Mouse (Mus musculus) heart, adult 18-20 months (tissue): ENCODE measurements around the gene Mybph. TPM values are rescaled to one million over a fixed set of nuclear protein-coding genes. Genes with fewer than 3 reads are reported as not detected.
A peak's percentile ranks its signal among the peaks of the same experiment; 100 is the strongest.

Experiments
- DNase-seq, 2 experiments: peaks; one replicate each; pipeline ENCODE4 v3.0.0; 2021 to 2022; ENCODE audit warnings: mixed read lengths in 1 of 2
- total RNA-seq, 2 experiments: library from RNA; stranded (reverse); gene quantifications; 2 replicates each; pipeline ENCODE4 v1.2.3; 2021

Gene Mybph
- total RNA-seq, 2 experiments from 2014 or later = not detected

DNA sequence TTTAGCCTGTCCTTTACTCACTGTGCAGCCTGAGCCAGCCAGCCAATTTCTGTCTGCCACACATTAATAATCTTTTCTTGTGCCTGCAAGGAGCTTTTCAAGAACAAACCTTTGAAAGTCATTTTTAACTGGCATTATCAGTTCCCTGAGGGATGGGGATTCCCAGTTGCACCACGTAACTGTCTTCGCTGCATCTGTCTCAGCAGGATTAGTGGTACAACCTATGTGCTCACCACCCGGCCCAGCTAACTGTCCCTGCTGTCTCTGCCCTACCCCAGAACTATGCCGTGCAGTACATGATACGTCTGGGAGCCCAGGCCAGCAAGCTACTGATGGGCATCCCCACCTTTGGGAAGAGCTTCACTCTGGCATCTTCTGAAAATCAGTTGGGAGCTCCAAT, 5.0 kb upstream of the Mybph start:
- no peak for DNase-seq

DNA sequence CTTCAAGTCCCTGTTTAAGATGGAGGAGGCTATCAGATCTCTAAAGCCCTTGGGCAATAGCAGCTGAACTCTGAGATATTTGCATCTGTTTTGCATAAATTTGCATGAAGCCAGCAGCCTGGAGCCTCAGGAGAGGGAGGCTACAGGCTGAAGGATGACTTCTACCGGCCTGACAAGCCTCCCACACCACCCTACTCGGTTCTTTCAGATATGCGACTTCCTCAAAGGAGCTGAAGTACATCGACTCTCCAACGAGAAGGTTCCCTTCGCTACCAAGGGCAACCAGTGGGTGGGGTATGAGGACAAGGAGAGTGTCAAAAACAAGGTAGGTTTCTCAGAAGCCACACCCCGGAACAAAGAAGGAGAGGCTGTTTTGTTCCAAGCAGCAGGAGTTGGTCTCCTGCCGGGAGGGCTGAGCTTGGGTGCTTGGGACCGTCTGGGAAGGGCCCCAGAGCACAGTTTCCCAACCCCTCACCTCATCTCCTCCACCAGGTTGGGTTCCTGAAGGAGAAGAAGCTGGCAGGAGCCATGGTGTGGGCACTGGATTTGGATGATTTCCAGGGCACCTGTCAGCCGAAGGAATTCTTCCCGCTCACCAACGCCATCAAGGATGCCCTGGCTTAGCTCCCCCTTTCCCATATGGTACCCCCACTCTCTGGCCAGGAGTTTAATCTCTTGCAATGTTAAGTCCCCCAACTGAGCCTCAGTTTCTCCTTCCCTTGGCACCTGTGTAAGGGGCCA, 4.1 kb upstream of the Mybph start:
- DNase-seq = no peak

- no peak for DNase-seq
Measured at GRCm38 (mm10) chr1:134191192-134191591, 2.1 kb upstream of the Mybph start.

DNA sequence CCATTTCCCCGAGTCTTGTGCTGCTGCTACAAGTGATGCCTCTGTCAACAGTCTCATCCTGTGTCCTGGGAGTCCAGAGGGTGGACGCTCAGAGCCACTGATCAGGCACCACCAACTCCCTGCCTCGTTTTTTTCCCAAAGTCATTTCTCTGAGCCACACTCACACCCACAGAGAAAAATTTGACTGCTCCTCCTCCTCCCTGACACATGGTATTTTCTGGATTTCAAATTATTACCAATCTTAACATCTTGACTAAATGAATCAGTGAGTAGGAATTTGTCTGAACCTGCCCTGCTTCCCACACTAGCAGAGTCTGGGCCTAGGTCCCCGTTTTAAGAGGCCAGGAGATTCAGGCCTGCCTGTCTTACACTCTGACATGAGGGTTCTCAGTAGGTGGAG, 1.2 kb upstream of the Mybph start:
- no peak for DNase-seq

DNA sequence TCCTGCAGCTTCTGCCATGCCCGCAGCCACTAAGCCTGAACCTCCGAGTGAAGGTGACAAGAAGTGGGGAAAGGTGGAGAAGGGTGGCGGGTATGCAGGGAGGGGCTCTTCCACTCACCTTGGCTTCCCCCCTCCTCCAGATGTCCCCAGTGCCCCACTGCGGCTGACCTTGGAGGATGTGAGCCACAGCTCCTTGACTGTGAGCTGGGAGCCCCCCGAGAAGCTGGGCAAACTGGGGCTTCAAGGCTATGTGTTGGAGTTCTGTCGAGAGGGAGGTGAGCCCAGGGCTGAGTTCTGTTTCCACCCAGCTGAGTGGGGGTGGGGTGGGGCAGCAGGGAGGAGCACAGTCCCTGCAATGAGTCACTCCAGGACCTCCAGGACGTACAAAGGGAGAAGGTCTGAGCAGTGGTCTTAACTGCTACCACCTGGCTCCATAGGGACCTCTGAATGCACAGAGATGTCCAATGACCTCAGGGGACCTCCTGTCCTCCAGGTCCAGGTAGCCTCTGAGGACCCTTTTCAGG, 488 bp downstream of the Mybph start:
- DNase-seq = no peak

- no peak for DNase-seq
Measured at GRCm38 (mm10) chr1:134194298-134195022, 1.2 kb downstream of the Mybph start.

- DNase-seq = no peak
Measured at GRCm38 (mm10) chr1:134195117-134195516, 1.9 kb downstream of the Mybph start.

GRCm38 (mm10) chr1:134195571-134195970, 2.3 kb downstream of the Mybph start:
- no peak for DNase-seq

GRCm38 (mm10) chr1:134195979-134196378, 2.7 kb downstream of the Mybph start:
- DNase-seq = peak; percentile 19 to 31

- DNase-seq = peak; percentile 83 to 86
Measured at GRCm38 (mm10) chr1:134196386-134196785, 3.1 kb downstream of the Mybph start.

DNA sequence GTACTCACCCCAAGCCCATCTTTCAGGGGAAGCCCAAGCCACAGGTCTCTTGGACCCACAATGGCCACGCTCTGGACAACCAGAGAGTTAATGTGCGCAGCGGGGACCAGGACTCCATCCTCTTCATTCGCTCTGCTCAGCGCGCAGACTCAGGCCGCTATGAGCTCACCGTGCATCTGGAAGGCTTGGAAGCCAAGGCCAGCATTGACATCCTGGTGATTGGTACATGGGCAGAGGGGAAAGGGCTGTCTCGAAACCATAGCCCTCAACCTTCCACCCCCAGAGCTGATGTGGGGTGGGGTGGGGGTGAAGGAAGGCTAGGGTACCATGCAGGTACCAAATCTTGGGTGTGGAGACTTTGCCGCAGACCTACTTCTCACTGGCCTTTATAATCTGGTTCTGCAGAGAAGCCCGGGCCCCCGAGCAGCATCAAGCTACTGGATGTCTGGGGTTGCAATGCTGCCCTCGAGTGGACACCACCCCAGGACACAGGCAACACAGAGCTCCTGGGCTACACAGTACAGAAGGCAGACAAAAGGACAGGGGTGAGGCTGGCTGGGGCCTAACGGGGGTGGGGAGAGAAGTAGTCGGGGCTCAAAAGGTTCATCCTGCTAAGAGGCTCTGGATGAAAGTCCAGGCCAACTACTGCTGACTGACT, 4.2 kb downstream of the Mybph start:
- no peak for DNase-seq

DNA sequence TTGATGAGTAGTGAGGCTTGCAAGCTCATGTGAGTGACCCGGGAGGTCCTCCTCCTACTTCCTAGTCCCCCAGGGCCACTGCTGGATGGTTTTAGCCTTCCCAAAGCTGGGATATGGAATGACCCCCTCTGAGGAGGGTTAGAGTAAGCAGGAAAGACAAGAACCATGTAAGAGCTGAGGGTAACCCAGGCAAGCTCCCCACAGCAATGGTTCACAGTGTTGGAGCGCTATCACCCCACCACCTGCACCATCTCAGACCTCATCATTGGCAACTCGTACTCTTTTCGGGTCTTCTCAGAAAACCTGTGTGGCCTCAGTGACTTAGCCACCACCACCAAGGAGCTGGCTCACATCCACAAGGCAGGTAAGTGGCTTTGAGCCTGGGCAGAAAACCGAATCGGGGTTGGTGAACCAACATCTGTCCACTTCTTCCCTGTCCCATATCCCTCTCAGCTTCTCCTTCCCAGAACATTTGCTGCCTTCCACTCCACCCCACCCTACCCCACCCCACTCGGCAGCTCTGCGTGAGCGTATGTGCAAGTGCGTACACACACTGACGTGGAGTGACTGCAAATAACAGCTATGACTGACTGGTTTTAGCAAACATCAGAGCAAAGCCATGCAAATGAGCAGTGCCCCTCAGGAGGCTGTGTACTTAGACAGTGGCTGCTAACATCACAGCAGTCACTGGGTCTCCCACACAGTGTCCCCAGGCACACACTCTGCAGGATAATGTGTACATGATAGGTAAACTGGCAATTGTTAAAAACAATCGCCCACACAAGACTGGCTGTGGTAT, 5.1 kb downstream of the Mybph start:
- DNase-seq = no peak

DNA sequence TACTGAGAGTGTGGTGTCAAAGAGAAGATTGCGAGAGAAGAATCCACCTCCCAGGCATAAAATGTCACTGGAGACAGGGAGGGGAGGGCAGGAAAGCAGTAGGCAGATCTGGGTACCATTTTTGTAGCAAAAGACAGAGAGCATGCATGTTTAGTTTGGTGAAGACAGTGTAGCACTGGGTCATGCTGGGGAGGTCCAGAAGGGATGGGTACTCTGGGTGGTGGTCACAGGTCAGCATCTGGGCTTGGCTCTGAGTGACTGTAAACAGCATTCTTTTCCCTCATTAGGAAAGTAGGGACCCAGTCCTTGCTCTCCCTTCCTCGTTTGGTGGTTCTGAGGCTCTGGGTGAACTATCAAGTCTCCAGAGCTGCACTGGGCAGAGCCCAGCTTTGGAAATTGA, 7.2 kb downstream of the Mybph start:
- no peak for DNase-seq

- DNase-seq = no peak
Measured at GRCm38 (mm10) chr1:134200998-134201686, 7.9 kb downstream of the Mybph start.

- DNase-seq = peak; percentile 39 to 73
Measured at GRCm38 (mm10) chr1:134201751-134202420, 8.6 kb downstream of the Mybph start.

DNA sequence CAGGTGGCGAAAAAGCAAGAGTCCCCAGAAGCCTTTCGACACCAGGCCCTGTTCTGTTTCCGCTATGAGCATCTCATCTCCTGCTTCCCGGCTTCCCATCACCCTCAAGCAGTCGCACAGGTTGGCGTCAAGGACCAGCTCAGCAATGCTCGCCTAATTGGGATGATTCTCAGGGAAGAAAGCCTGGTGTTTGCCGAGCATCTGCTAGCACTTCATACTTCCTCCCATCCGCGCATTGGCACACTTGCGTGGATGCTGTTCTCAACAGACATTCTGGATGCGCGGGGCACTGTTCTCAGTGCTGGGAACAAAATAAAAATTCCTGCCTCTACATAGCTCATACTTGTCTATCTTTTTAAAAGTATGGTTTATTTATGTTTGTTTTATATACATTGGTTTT, 11.0 kb downstream of the Mybph start:
- DNase-seq = no peak

DNA sequence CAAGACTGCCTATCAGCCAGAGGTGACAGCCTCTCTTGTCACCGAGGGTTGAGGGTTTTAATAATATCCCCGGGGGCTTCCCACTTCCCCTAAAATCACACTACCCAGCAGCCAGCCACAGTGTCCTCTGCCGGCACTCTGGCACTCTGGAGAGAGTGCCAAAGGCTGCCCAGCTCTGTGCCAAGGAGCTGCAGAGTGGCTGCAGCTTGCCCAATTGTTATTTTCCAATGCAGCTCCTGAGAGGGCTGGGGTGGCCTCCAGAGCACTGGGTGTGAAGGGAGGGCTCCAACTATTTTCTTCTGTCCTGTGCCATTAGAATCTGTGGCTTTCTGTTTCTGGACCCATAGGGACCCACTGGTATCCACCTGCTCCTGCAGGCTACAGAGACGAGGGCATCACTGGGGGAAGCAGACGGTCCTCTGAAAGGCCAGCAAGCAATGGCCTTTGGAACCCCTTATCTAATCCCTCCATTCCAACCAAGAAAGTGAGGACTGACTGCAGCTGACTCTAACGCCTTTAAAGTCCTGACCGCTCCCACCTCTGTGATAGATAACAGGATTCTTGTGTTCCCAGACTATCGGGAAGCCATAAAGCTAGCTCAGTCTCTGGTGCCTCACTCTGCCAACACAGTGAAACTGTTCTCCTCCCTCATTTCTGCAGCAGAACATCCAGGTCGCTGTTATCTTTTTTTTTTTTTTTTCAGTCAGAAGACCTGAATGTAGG, 12.2 kb downstream of the Mybph start:
- peak; percentile 47 to 66 for DNase-seq

- no peak for DNase-seq
Measured at GRCm38 (mm10) chr1:134206085-134206484, 12.8 kb downstream of the Mybph start.

DNA sequence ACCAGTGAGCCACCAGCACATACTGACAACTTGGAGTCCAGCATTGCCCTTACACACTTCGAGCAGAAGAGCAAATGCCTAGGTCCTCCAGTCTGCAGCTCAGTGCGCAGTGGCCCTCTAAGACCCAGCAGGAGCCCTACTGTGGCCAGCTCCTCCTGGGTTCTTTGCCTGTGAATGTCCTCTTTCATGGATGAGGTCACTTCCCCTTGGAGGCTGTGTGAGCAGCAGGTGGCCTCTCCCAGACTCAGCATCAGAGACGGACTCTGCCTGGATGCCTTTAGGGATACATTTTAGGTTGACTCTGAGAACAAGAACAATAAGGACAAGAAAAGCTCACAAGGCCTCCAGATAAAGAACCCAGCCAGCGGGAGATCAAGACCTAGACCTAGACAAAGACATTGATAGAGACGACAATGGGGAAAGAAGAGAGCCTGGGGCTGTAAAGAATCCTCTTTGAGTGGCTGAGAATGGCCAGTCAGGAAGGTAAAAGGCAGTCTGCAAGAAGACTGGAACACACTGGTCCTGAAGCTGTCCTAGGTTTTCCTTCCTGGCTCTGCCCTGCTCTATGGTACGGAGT, 17.0 kb downstream of the Mybph start:
- DNase-seq = no peak

DNA sequence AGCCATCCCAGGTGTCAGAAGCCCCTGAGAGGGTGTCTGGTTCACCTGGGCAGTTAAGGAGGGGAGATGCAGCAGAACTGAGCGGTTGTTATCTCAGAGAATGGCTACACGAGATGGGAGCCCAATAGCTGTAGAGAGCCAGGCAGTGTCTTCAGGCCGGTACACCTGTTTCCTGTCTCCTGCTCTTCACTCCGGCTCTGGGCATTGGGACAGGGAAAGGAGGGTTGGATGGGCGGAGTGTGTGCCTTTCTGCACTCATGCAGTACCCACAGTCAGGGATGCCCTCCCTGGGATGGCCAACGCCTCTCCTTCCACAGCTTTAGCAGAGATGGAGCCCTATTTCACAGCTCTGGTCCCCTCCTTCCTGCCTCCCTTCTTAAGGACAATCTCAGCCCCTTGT, 17.8 kb downstream of the Mybph start:
- no peak for DNase-seq
